Mouse (Mus musculus): ENCODE measurements around the gene Serbp1.

The Serbp1 gene

DNA sequence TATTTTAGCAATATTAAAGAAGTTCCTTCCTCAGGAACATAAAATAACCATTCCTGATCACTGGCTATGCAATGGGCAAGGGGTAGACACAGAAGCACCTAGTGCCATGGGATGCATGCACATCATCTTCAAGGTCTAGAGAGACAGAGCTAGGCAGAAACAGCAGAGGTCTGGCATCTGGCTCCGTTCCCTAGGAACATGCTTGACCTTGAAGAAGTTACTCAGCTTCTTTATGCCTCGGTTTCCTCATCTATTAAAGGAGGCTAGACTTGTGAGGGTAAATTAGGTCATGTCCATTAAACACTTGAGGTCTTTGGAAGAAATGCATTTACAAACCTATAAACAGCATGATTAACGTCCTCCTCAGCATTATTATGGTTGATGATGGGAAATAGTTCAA lies 2.3 kb upstream of the Serbp1 start:
- no peak for DNase-seq (ENCODE audit: low read depth, low spot score)

DNA sequence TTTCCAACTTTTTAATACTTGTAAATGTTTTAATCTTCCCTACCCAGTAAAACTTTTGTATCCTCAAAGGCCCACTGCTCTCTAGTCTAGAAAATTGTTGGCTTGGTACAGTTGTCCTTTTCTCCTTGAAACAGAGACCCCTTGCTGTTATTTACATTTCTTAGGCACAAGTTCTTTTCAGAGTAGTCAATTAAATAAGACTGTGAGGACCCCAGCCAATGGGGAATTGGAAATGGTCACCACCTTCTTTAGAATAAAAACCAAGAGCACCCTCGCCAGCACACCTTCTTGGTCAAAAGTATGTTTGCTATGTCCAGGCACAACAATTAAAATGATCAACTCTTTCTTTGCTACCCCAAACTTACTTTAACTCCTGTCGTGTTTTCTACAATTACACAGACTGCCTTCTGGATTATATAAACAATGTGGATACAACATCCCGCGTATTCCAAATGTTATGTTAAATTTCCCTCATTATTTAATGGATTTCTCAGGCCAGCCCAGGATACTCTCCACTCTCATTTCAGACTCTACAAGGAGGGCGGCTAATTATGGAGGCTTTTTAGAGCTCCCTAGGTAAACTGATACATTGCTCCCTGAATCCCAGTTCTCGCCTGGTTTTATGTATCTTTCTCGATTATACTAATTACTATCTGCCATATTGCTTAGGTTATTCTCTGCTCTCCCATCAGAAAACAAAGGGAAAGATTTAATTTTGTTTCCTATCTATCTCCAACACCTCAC lies 1.3 kb upstream of the Serbp1 start:
- no peak for DNase-seq (ENCODE audit: low read depth, low spot score)

DNA sequence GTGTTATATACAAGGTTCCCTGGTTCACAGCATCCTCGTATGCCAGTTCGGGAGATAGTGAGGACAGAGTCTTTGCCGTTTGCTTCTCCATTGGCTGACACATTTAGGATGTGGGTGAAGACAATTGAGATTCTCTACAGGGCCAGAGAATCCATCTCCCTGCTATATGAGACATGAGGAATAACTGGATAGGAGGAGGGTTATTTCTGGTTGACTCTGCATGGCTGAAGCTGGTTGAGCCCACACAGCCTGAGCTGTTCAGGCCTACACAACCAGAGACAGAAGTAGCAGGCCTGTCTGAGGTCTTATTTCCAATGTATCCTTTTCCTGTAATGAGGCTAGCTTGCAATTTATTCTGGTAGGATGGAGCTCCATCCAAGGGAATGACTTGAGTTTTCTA lies 3.3 kb downstream of the Serbp1 start:
- DNase-seq (ENCODE audit: low read depth, low spot score): no peak

DNA sequence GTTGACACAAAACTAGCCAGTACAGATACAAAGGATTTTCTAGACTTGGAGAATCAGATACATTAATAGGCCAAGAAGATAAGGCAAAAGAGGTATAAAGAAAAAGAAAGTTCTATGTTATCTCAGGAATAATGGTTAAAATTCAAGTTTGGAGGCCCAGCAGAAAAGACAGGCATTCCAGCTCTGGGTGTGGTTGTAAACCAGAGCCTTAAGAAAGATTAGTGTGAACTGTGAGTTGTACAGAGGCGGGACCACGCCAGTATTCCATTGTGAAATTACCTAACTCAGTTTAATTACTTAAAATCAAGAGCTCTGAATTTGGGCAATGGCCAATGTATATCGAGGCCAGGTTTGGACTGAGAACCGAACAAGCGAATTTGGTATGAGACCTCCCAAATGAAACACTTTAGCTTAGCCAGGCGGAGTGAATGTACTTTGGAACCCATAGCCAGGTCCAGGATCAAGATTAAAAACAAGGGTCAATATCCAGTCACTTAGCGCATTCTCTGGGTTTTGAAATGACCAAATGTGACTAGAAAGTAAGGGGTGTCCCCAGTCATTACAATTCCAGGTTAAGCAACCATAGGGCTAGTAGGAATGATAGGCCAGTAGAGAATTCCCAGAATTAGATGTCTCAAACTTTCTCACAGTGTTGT lies 5.9 kb downstream of the Serbp1 start:
- DNase-seq (ENCODE audit: low read depth, low spot score): no peak

DNA sequence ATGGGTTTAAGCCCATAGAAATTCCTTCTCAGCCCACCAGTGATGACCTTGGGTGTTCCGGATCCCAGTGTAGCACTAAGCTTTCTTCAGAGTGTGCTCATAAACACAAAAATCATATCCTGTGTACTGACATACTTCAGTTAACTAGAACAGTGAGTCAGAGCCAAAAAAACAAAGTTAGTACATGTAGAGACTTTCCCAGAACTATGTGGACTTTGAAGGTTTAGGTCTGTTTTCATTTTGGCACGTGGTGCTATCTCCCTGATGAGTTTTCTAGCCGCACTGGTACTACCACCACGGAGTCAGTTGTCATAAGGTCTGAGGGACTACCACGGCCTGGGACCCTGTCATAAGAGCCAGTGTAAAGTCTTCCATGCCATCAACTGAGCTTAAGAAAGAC lies 6.5 kb downstream of the Serbp1 start:
- no peak for DNase-seq (ENCODE audit: low read depth, low spot score)

DNA sequence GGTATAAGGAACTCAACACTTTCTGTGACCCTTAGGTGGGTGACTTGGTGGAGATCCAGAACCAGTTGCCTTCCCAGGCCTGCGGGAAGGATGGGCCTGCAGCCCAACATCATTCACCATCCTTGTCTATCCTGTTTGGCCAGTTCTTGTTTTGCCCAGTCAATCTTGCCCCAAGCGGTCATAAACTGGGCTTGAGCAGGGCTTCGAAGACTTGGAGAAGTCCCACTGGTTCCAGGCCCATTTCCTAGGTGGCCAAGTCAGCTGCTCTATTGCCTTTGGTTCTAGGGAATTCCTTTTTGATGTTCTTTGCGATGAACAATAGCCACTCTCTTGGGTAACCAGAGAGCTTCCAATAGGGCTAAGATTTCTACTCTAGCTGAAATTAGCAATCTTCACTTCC lies 13.1 kb downstream of the Serbp1 start:
- no peak for DNase-seq (ENCODE audit: low read depth, low spot score)

DNA sequence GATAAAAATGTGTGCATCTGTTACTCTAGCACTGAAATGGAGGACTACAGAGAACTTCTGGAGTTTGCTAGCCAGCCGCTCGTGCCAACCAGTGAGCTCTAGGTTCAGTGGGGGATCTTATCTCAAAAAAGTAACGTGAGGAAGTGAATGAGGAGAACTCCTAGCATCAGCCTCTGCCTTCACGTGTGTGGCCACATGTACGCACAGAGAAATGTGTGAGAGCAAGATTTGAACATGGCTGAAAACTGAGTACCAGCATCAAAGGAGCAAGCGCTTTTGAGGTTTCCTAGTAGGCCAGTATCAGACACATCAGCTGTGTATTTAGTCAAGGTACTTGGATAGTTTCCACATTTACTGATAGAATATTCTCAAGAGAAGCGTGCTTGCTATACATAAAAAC lies 27.0 kb downstream of the Serbp1 start:
- no peak for DNase-seq (ENCODE audit: low read depth, low spot score)

DNA sequence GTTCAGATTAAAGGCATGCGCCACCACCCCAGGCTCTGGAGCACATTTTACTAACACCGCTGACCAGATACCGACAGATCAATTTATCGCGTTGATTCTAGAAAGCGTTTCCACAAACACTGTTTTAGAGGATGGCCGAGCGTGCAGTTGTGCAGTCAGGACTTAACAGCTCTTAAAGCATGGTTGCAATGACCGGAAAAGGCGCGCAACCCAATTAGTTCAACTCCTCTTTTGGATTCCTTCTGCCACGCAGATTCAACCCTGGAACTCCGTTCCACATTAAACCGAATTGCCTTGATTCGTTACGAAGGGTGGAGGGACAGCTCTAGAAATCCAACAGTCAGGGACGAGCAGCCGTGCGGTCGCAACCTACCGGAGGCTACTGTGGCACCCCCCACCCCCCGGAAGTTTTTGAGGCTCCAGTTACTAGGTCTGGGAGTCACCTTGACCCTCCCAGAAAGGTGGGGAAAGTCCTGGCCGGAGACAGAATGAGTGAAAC lies 28.2 kb downstream of the Serbp1 start:
- peak; percentile 34 for DNase-seq (ENCODE audit: low read depth, low spot score)

DNA sequence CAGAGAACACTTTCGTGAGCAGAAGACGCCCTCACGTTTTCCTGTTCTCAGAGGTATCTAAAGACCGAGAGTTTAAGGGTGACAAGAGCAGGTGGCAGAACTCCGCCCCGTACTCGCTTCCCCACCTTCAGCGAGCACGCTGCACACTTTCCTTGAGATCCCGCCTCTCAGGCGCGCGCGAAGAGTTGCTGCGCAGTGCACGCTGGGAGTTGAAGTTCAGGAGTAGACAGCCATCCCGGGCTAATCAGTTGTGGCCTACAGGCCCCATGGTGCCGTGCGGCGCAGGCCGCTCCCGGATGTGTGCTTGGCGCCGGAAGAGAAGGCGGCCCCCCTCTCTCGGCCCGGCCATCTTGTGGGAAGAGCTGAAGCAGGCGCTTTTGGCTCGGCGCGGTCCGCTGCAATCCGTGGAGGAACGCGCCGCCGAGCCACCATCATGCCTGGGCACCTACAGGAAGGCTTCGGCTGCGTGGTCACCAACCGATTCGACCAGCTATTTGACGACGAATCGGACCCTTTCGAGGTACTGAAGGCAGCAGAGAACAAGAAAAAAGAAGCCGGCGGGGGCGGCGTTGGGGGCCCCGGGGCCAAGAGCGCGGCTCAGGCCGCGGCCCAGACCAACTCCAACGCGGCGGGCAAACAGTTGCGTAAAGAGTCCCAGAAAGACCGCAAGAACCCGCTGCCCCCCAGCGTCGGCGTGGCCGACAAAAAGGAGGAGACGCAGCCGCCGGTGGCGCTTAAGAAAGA lies 28.9 kb downstream of the Serbp1 start:
- DNase-seq (ENCODE audit: low read depth, low spot score): peak; percentile 93

DNA sequence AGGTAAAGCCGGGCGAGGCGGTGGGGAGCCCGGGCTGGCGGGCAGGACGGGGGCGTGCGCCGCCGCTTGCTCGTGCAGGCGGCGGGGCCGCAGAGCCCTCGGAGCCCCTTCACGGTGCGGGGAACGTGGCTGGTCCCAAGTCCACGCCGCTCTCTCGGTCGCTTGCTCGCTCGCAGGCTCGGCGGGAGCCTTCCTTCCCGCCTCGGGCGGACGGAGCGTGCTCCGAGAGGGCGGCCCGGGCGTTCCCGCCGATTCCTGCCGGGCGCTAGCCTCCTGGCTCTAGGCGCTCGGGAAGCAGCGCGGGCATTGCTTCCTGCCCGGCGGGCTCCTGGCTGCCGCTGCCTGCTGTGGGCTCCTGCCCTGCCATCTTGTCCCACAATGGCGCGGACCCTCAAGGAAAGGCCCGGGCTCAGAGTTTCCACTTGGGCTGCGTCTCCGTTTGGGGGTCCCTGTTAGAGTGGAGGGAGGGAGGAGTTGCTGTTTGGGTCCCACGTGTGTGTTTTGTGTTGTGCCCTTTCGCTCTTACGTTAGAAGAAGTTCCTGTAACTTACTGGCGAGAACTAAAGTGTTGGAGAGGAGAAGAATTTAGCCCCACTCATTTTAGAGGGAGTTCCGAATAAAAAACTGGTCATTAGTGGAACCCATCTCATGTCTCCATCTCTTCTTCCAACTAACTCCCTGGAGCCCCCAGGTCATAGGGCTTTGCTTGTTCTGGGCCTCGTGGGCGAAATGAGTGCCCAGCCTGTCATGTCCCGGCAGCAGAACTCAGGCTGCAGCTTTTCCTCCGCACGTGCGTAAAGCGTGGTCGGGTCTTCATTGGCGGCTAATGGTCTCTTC lies 29.6 kb downstream of the Serbp1 start:
- DNase-seq (ENCODE audit: low read depth, low spot score): peak; percentile 19

DNA sequence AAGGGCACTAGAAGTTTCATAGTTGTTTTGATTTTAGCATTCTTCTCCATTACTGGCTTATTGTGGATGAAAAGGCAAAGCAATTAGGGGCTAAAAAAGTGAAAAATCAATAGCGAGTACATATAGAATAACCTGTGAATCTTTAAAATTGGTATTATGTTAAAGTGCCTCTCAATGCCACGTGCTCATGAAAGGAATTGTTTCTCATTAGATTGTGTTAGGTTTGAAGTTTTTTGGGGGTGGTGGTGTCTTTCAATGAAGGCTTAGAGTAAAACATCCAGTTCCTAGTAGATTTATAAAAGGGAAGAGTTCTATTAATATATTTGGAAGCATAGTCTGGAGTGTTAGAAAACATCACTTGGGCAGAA lies 30.3 kb downstream of the Serbp1 start:
- DNase-seq (ENCODE audit: low read depth, low spot score): no peak

DNA sequence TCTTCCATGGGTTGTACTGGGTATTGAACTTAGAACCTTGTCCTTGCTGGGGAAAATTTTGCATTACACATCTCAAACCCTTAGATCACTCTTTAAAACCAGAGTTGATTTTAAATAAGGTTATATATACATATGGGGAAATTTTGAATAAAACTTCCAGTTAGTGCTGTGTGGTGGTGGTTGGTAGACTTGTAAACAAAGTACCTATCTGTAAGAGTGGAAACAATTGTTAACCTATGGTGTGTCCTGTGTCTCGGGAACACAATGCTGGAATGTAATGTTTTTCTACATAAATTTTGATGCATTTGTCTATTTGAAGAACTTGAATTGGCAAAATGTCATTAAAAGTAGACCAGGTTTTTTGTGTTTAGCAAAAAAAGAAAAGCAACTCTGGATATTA lies 31.0 kb downstream of the Serbp1 start:
- DNase-seq (ENCODE audit: low read depth, low spot score): no peak

DNA sequence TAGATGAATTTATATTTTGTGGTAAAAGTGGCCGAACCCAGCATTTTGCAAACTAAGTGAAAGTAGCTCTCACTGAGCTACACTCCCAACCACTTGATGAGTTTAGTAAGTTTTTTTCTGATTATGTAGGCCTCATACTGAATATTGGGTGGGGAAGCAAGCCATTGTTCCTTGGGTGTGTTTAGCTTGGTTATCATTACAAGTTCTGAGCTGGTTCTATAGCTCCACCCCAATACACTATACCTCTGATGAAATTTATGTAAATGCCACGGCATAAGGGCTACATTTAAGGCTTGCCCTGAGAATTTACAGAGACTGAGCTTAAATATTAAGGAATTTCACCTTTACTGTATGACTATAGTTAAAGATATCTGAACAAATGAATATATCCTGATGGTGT lies 31.5 kb downstream of the Serbp1 start:
- no peak for DNase-seq (ENCODE audit: low read depth, low spot score)

DNA sequence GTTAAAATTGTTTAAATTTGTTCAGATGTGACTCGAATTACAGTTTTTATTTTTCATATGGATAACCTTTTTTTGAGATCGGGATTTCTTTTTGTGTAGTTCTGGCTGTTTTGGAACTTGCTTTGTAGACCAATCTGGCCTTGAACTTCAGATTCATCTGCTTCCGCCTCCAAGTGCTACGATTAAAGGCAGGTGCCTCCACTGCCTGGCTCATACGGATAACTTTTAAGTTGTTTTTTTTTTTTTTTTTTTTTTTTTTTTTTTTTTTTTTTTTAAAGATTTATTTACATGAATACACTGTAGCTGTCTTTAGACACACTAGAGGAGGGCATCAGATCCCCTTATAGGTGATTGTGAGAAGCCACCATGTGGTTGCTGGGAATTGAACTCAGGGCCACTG lies 40.0 kb downstream of the Serbp1 start:
- no peak for DNase-seq (ENCODE audit: low read depth, low spot score)

DNA sequence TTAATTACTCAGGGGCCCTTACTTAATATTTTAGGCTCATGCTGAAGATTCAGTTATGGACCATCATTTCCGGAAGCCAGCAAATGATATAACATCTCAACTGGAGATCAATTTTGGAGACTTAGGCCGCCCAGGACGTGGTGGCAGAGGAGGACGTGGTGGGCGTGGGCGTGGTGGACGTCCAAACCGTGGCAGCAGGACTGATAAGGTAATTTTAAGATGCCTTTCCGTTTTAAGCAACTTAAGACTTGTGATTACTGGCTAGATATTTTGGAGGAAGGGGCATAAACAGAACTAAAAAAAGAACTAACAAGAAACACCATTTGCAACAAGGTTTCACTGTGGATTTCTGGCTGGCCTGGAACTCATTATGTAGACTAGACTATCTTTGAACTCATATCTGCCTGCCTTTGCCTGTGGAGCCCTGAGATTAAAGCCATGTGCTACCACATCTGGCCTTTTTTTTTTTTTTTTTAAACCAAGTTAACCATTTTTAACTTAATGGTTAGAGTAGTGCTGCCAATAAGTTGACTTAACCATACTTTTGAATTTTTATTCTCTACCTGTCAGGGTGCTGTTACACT lies 43.7 kb downstream of the Serbp1 start:
- no peak for DNase-seq (ENCODE audit: low read depth, low spot score)

DNA sequence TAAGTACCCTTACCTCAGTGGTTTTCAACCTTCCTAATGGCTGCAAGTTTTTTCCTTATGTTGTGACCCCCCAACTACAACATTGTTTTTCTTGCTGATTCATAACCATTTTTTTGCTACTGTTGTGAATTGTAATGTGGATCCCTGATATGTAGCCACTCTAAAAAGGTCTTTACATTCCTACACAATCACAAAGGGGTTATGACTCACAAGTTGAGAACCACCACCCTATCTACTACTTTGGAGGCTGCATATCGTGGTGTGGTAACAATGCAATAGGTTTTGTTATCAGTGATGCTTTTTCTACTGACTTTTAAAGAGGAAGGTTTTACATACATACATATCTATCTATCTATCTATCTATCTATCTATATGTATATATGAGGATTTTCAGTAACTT lies 44.9 kb downstream of the Serbp1 start:
- no peak for DNase-seq (ENCODE audit: low read depth, low spot score)

DNA sequence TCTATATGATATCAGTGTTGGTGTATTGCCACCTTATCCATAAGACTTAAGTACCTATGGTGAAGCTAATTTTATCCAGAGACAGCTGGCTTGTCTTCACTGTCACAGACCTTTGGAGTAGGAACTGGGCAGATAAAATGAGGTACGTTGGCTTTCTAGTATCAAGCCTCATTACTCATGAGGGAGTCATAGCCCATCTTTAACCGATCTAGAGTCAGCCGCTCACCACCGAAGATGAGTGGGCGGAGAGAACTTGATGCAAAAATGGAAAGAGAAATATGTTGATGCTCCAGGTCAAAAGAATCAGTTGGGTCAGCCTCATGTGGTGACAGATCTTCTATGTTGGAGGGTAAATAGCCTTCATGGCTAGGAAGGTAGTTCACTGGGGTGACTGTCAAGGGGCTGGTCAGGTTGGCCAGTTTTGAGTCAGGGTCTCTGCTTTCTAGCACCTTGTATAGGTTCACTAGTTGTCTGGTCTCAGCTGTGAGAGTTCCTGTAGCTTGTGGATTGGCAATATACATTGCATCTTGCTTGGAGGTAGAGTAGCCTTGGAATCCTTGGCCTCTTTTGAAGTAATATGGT lies 54.2 kb downstream of the Serbp1 start:
- no peak for DNase-seq (ENCODE audit: low read depth, low spot score)

DNA sequence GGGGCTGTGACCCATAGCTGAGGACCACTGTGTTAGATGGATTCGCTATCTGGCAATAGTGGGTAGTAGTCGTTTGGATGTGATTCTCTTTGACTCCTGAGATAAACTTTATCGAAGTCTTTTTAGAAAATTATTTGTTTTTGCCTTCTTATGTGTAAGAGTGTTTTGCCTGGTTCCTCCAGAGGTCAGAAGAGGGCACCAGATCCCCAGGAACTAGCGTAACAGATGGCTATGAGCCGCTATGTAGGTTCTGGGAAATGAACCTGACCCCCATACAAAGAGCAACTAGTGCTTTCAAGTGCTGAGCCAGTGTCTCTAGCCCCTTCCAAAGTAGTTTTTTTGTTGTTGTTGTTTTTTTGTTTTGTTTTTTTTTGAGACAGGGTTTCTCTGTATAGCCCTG lies 58.1 kb downstream of the Serbp1 start:
- DNase-seq (ENCODE audit: low read depth, low spot score): no peak

DNA sequence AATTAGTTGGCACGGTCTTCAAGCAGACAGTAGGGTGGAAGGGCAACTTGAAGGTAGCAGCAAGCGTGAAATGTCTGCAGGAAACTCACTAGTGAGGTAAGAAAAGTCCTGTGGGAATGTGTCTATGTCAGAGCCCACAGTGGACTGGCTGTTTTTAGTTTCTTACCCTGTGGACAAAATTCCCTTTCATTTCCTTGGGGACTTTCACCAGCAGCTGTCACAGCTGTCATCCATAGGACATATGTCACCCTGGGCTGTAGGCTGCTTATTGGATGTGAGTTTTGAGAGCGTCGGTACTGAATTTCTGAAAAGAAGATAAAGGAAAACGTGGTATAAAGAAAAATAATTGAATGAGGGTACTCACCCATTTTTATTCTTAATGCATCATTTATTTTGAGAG lies 60.8 kb downstream of the Serbp1 start:
- no peak for DNase-seq (ENCODE audit: low read depth, low spot score)

DNA sequence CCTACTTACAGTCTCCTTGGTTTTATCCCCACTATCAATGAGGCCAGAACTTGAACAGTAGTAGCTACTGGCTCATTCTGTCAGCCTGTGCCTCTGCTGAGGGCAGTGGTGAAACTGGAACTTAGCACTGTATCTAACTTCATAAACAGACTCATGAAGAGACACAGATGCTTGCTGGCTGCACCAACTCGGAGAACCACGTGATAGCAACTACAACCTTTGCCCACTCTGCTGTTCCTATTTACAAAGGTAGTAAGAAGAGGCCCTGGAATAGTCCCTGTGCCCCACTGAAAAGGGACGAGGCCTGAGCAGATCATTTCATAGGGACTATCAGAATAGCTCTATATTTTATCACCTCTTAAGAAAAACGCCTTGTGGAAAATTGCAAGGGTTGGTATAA lies 62.3 kb downstream of the Serbp1 start:
- no peak for DNase-seq (ENCODE audit: low read depth, low spot score)

DNA sequence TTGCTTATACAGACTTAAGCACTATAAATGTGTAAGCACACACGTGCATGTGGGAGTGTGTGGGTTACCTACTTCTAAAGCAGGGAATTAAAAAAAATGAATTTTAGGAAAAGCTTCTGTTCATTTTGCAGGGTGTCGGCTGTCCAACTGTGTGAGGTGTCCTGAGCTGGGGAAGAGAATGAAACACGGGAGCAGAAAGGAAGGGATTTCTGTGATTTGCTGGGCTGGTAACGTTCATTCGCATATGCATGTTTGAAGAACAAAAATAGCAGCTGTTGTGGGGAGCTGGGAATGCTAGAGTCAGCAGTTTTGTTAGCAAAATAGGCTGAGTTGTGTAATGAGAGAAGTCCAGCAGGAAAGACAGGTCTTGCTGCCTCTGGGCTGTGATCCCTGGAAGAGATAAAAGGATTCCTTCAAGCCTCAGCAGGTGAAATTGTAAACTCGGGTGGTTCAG lies 62.8 kb downstream of the Serbp1 start:
- DNase-seq (ENCODE audit: low read depth, low spot score): no peak

Measured in embryo, embryonic 11.5 days (tissue).